Mouse (Mus musculus): ENCODE data around the gene Hs6st3. TPM values are rescaled to one million over a fixed set of nuclear protein-coding genes. Genes with fewer than 3 reads are reported as not detected.
A peak's percentile ranks its signal among the peaks of the same experiment; 100 is the strongest.

The Hs6st3 gene
- total and polyA plus RNA-seq, 2 experiments from 2014 or later = 1.8 to 36.6 TPM

GRCm38 (mm10) chr14:119215576-119216309, 77.6 kb downstream of the Hs6st3 start:
- H3K27me3 ChIP-seq (ENCODE audit: insufficient read depth, low read length) = no peaks in the 10 kb centered on the region
- H3K4me2 ChIP-seq (ENCODE audit: low read depth, low read length, poor library complexity, severe bottlenecking) = no peak overlapping the region
- no peak overlapping the region for H3K27ac ChIP-seq (ENCODE audit: low read depth, low read length)
- no peaks in the 10 kb centered on the region for H3K36me3 ChIP-seq (ENCODE audit: insufficient read depth, low read length)
- ATAC-seq (ENCODE audit: low FRiP score) (no peak), DNase-seq (ENCODE audit: low spot score) (no peak)
- no peak overlapping the region for H3K4me3 ChIP-seq (ENCODE audit: low read depth, low read length)
- TF ChIP-seq CTCF (IDR thresholded peaks at IDR 0.05) = no peak
- WGBS = 79% methylated on average over 13 of the region's 13 CpGs
- H3K9ac ChIP-seq (replicated peaks; ENCODE audit: low read length, poor library complexity, severe bottlenecking) = no peak overlapping the region
- no peaks in the 10 kb centered on the region for H3K9me3 ChIP-seq (ENCODE audit: low read length)
- no peaks in the 10 kb centered on the region for H3K4me1 ChIP-seq (ENCODE audit: insufficient read depth, low read length)

- 76% methylated on average over 3 of the region's 3 CpGs for WGBS
- H3K27ac ChIP-seq (ENCODE audit: low read depth, low read length) = no peak overlapping the region
These were observed 89.7 kb downstream of the Hs6st3 start for GRCm38 (mm10) chr14:119227709-119228338.

GRCm38 (mm10) chr14:119233598-119233997, 95.5 kb downstream of the Hs6st3 start:
- WGBS = 62% methylated on average over 2 of the region's 2 CpGs
- no peaks in the 10 kb centered on the region for H3K27me3 ChIP-seq (ENCODE audit: insufficient read depth, low read length)
- no peak for TF ChIP-seq CTCF (IDR thresholded peaks at IDR 0.05)
- no peaks in the 10 kb centered on the region for H3K4me1 ChIP-seq (ENCODE audit: insufficient read depth, low read length)
- no peak for DNase-seq (ENCODE audit: low spot score)
- no peaks in the 10 kb centered on the region for H3K9me3 ChIP-seq (ENCODE audit: low read length)
- H3K9ac ChIP-seq (replicated peaks; ENCODE audit: low read length, poor library complexity, severe bottlenecking) = no peak overlapping the region
- H3K36me3 ChIP-seq (ENCODE audit: insufficient read depth, low read length) = no peaks in the 10 kb centered on the region
- no peak overlapping the region for H3K4me3 ChIP-seq (ENCODE audit: low read depth, low read length)
- no peak for ATAC-seq (ENCODE audit: low FRiP score)
- H3K4me2 ChIP-seq (ENCODE audit: low read depth, low read length, poor library complexity, severe bottlenecking) = no peak overlapping the region
- H3K27ac ChIP-seq (ENCODE audit: low read depth, low read length) = no peak overlapping the region

More at GRCm38 (mm10) chr14:119227709-119228338, 89.7 kb downstream of the Hs6st3 start:
- no peaks in the 10 kb centered on the region for H3K4me1 ChIP-seq (ENCODE audit: insufficient read depth, low read length)
- H3K4me3 ChIP-seq (ENCODE audit: low read depth, low read length) = no peak overlapping the region
- no peak for TF ChIP-seq CTCF (IDR thresholded peaks at IDR 0.05)
- ATAC-seq (ENCODE audit: low FRiP score) (no peak), DNase-seq (ENCODE audit: low spot score) (no peak)
- H3K36me3 ChIP-seq (ENCODE audit: insufficient read depth, low read length) = no peaks in the 10 kb centered on the region
- no peaks in the 10 kb centered on the region for H3K27me3 ChIP-seq (ENCODE audit: insufficient read depth, low read length)
- H3K4me2 ChIP-seq (ENCODE audit: low read depth, low read length, poor library complexity, severe bottlenecking) = no peak overlapping the region
- H3K9ac ChIP-seq (replicated peaks; ENCODE audit: low read length, poor library complexity, severe bottlenecking) = no peak overlapping the region
- no peaks in the 10 kb centered on the region for H3K9me3 ChIP-seq (ENCODE audit: low read length)

GRCm38 (mm10) chr14:119247131-119247530, 109.0 kb downstream of the Hs6st3 start:
- no peaks in the 10 kb centered on the region for H3K27me3 ChIP-seq (ENCODE audit: insufficient read depth, low read length)

GRCm38 (mm10) chr14:119248001-119248607, 110.0 kb downstream of the Hs6st3 start:
- DNase-seq (ENCODE audit: low spot score) (no peak), ATAC-seq (ENCODE audit: low FRiP score) (no peak)
- no peak overlapping the region for H3K9ac ChIP-seq (replicated peaks; ENCODE audit: low read length, poor library complexity, severe bottlenecking)
- no peaks in the 10 kb centered on the region for H3K27me3 ChIP-seq (ENCODE audit: insufficient read depth, low read length)
- no peak overlapping the region for H3K4me2 ChIP-seq (ENCODE audit: low read depth, low read length, poor library complexity, severe bottlenecking)
- H3K4me1 ChIP-seq (ENCODE audit: insufficient read depth, low read length) = no peaks in the 10 kb centered on the region
- TF ChIP-seq CTCF (IDR thresholded peaks at IDR 0.05) = no peak
- 85% methylated on average over 16 of the region's 16 CpGs for WGBS
- H3K36me3 ChIP-seq (ENCODE audit: insufficient read depth, low read length) = no peaks in the 10 kb centered on the region
- no peak overlapping the region for H3K27ac ChIP-seq (ENCODE audit: low read depth, low read length)
- no peaks in the 10 kb centered on the region for H3K9me3 ChIP-seq (ENCODE audit: low read length)
- no peak overlapping the region for H3K4me3 ChIP-seq (ENCODE audit: low read depth, low read length)

More at GRCm38 (mm10) chr14:119247131-119247530, 109.0 kb downstream of the Hs6st3 start:
- 90% methylated on average over 6 of the region's 6 CpGs for WGBS
- no peak for ATAC-seq (ENCODE audit: low FRiP score)
- DNase-seq (ENCODE audit: low spot score) = no peak
- no peak for TF ChIP-seq CTCF (IDR thresholded peaks at IDR 0.05)
- Histone ChIP-seq H3K4me1 (ENCODE audit: insufficient read depth, low read length) (no peaks in the 10 kb centered on the region), H3K4me3 (ENCODE audit: low read depth, low read length) (no peak overlapping the region), H3K9ac (replicated peaks; ENCODE audit: low read length, poor library complexity, severe bottlenecking) (no peak overlapping the region), H3K4me2 (ENCODE audit: low read depth, low read length, poor library complexity, severe bottlenecking) (no peak overlapping the region), H3K9me3 (ENCODE audit: low read length) (no peaks in the 10 kb centered on the region), H3K27ac (ENCODE audit: low read depth, low read length) (no peak overlapping the region), H3K36me3 (ENCODE audit: insufficient read depth, low read length) (no peaks in the 10 kb centered on the region)

- no peaks in the 10 kb centered on the region for H3K9me3 ChIP-seq (ENCODE audit: low read length)
- no peak overlapping the region for H3K9ac ChIP-seq (replicated peaks; ENCODE audit: low read length, poor library complexity, severe bottlenecking)
- H3K4me1 ChIP-seq (ENCODE audit: insufficient read depth, low read length) = no peaks in the 10 kb centered on the region
- no peak overlapping the region for H3K27ac ChIP-seq (ENCODE audit: low read depth, low read length)
- H3K4me3 ChIP-seq (ENCODE audit: low read depth, low read length) = no peak overlapping the region
- no peak overlapping the region for H3K4me2 ChIP-seq (ENCODE audit: low read depth, low read length, poor library complexity, severe bottlenecking)
- no peaks in the 10 kb centered on the region for H3K27me3 ChIP-seq (ENCODE audit: insufficient read depth, low read length)
- no peak for TF ChIP-seq CTCF (IDR thresholded peaks at IDR 0.05)
- ATAC-seq (ENCODE audit: low FRiP score) (no peak), DNase-seq (ENCODE audit: low spot score) (peak; percentile 30)
- H3K36me3 ChIP-seq (ENCODE audit: insufficient read depth, low read length) = no peaks in the 10 kb centered on the region
- WGBS = 72% methylated on average over 10 of the region's 10 CpGs
These were observed 112.2 kb downstream of the Hs6st3 start for GRCm38 (mm10) chr14:119250353-119250752.
